Mouse (Mus musculus) lung, postnatal 10 days (tissue): ENCODE measurements around the gene Ces1d.

Source experiments
- DNase-seq: peaks from one replicate; pipeline ENCODE4 v3.0.0; 2021

The Ces1d gene

DNA sequence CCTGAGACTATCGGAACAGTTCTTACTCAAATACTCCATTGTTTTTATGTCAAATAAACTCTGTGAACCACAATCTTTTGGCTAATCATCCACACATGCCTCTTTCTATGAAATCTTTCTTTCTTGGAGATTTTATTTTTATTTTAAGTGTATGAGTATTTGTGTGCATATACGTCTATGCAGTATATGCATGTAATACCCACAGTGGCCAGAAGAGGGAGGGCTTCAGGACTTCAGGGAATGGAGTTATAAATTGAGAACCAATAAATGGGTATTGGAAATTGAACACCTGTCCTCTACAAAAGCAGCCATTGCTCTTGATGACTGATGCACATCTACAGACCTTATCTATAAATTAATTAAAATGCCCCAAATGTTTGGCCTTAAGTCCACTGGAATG lies 65.4 kb downstream of the Ces1d start:
- no peak for DNase-seq

DNA sequence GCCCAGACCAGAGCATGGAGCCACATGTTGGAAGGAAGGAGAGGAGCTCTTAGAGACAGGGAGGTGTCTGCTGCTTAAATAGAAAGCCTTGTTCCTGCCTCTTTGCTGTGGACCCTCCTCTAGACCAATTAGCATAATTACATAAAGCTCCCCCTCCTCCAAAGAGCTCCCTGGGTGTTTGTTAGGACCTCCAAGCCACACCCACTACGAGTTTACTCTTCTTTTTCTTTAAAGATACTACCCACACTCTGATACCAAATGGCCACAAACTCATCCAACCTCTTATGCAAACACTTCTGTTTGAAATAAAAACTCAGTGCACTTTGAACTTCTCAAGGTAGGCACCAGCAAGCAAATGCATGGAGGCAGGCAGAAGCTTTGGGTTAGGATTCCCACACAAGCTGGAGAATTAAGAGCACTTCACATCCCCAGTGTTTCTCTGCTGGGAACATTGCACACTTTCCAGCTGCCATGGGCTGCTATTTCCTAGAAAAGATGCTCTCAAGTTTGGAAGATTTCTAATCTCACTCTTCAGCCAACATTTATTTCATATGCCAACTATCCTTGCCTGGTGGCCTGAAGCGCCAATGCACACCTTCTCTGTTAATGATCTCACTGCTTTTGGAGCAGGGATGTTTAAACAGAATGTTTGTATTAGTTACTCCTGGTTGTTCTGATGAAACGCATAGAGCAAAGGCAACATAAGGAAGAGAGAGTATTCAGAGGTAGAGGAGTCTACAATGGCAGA lies 66.2 kb downstream of the Ces1d start, which contains the start of gene Ces1c:
Gene Ces1c, minus strand, starts transcription at position 51 of the 748 bp plus-strand sequence.
- DNase-seq = no peak

DNA sequence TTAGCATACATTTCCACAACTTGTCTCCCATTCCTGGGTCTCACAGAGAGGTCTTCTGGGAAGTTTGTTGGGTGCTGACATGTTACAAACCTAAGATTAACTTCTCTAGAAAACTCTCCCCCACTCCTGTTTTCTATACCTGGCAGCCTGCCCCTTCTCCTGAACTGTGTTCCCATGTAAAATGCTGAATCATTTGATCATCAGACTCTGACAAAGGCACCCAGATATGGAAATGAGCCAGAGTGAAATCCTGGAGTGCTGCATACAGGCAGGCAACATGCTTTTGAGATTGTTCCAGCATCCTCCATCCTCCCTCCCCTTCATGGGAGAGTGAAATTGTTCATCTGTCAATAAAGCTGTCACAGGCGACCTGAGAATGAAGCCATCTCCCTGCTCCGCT lies 71.2 kb downstream of the Ces1d start:
- peak; percentile 2 for DNase-seq

DNA sequence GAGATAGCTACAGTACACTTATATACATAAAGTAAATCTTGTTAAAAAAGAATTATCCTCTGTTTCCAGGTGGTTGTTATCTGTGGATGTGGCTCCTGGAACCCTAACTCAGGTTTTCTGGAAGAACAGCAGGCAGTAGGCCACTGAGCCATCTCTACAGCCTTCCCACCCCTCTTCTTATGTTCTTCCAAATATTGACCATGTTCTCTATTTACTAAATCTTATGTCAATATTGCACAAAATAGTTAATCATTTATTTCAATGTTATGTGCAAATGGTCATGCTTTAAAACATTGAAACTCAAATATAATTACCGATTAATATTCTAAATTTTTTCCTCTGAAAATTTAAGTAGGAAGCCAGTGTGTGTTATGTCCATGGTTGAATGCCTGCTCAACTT lies 75.6 kb downstream of the Ces1d start:
- no peak for DNase-seq
